Mouse (Mus musculus) megakaryocyte, embryonic 14.5 days (primary cell): ENCODE results near the gene Esyt3. TPM values are rescaled to one million over a fixed set of nuclear protein-coding genes. Genes with fewer than 3 reads are reported as not detected.

Experiments
- H3K27me3 ChIP-seq: replicated peaks from 2 replicates; pipeline ENCODE3; 2012; ENCODE audit warnings: inconsistent platforms
- H3K36me3 ChIP-seq: replicated peaks from 2 replicates; pipeline ENCODE3; 2012; ENCODE audit warnings: low read length, inconsistent platforms, mixed read lengths
- H3K4me1 ChIP-seq: 2 replicates; pipeline ENCODE4 v1.6.1; 2012; ENCODE audit warnings: inconsistent platforms
- H3K4me3 ChIP-seq: replicated peaks from 2 replicates; pipeline ENCODE3; 2012; ENCODE audit warnings: moderate library complexity, mild to moderate bottlenecking, inconsistent platforms
- H3K9me3 ChIP-seq: 2 replicates; pipeline ENCODE4 v1.6.1; 2012; ENCODE audit warnings: inconsistent platforms
- FLI1 ChIP-seq: IDR thresholded peaks from 2 replicates; pipeline ENCODE4 v1.6.1; 2012; ENCODE audit warnings: low read length, inconsistent platforms, mixed read lengths
- GATA1 ChIP-seq: IDR thresholded peaks from 3 replicates; pipeline ENCODE4 v1.6.1; 2012; ENCODE audit warnings: mixed read lengths, low read length, inconsistent platforms, borderline replicate concordance
- polyA plus RNA-seq: library from polyadenylated mRNA; stranded (reverse); fragments of >175 nt; gene quantifications from 2 replicates; pipeline ENCODE4 v1.2.3, GENCODE M21; 2012; ENCODE audit warnings: low replicate concordance; ENCODE audit not compliant: insufficient read depth

The Esyt3 gene
- polyA plus RNA-seq, 1 experiment, result not detected

- TF ChIP-seq FLI1 (no peak), GATA1 (no peak)
- peaks cover 78% of the 10 kb centered on the region for H3K27me3 ChIP-seq
Observed at GRCm38 (mm10) chr9:99326881-99327280, 31.5 kb downstream of the Esyt3 start.

GRCm38 (mm10) chr9:99325961-99326360, 32.4 kb downstream of the Esyt3 start:
- peaks cover 75% of the 10 kb centered on the region for H3K27me3 ChIP-seq
- no peaks in the 10 kb centered on the region for H3K9me3 ChIP-seq
- H3K4me1 ChIP-seq, result no peaks in the 10 kb centered on the region
- H3K4me3 ChIP-seq, result no peak overlapping the region
- TF ChIP-seq FLI1, result no peak
- no peak for TF ChIP-seq GATA1
- H3K36me3 ChIP-seq, result no peaks in the 10 kb centered on the region

More at GRCm38 (mm10) chr9:99326881-99327280, 31.5 kb downstream of the Esyt3 start:
- H3K4me1 ChIP-seq, result no peaks in the 10 kb centered on the region
- no peaks in the 10 kb centered on the region for H3K36me3 ChIP-seq
- no peak overlapping the region for H3K4me3 ChIP-seq
- H3K9me3 ChIP-seq, result no peaks in the 10 kb centered on the region

- Histone ChIP-seq H3K9me3 (no peaks in the 10 kb centered on the region), H3K4me1 (no peaks in the 10 kb centered on the region), H3K27me3 (peaks cover 70% of the 10 kb centered on the region), H3K4me3 (no peak overlapping the region), H3K36me3 (no peaks in the 10 kb centered on the region)
- TF ChIP-seq GATA1 (no peak), FLI1 (no peak)
Observed at GRCm38 (mm10) chr9:99325208-99325929, 33.0 kb downstream of the Esyt3 start.

- no peak overlapping the region for H3K4me3 ChIP-seq
- peaks cover 7% of the 10 kb centered on the region; the same call in 1 of the 2 replicates for H3K4me1 ChIP-seq
- TF ChIP-seq GATA1 (no peak), FLI1 (no peak)
- H3K36me3 ChIP-seq, result no peaks in the 10 kb centered on the region
- peaks cover 55% of the 10 kb centered on the region for H3K27me3 ChIP-seq
- no peaks in the 10 kb centered on the region for H3K9me3 ChIP-seq
Observed at GRCm38 (mm10) chr9:99320006-99320405, 38.4 kb downstream of the Esyt3 start.

- no peak for TF ChIP-seq FLI1
- TF ChIP-seq GATA1, result no peak
- peaks cover 53% of the 10 kb centered on the region for H3K27me3 ChIP-seq
- no peaks in the 10 kb centered on the region for H3K9me3 ChIP-seq
- no peak overlapping the region for H3K4me3 ChIP-seq
- no peaks in the 10 kb centered on the region for H3K36me3 ChIP-seq
- peaks cover 7% of the 10 kb centered on the region; the same call in 1 of the 2 replicates for H3K4me1 ChIP-seq
Observed at GRCm38 (mm10) chr9:99319343-99319951, 38.9 kb downstream of the Esyt3 start.

- Histone ChIP-seq H3K36me3 (peaks cover 97% of the 10 kb centered on the region), H3K4me3 (no peak overlapping the region), H3K27me3 (no peaks in the 10 kb centered on the region), H3K9me3 (no peaks in the 10 kb centered on the region), H3K4me1 (no peaks in the 10 kb centered on the region)
- TF ChIP-seq FLI1 (no peak), GATA1 (no peak)
Observed at GRCm38 (mm10) chr9:99306226-99306625, 52.1 kb downstream of the Esyt3 start.

- H3K4me3 ChIP-seq, result no peak overlapping the region
- TF ChIP-seq FLI1, result no peak
- no peak for TF ChIP-seq GATA1
- peaks cover 97% of the 10 kb centered on the region for H3K36me3 ChIP-seq
Observed at GRCm38 (mm10) chr9:99304296-99304695, 54.1 kb downstream of the Esyt3 start.

More at GRCm38 (mm10) chr9:99304296-99304695, 54.1 kb downstream of the Esyt3 start:
- Histone ChIP-seq H3K9me3 (no peaks in the 10 kb centered on the region), H3K27me3 (no peaks in the 10 kb centered on the region), H3K4me1 (no peaks in the 10 kb centered on the region)

Other genes starting within 250 kb of the Esyt3 start
- 0.82 and 1.8 TPM in 2 replicates for gene Pik3cb, start 217.9 kb downstream of the Esyt3 start, polyA plus RNA-seq
- gene Faiml, start 121.3 kb downstream of the Esyt3 start, polyA plus RNA-seq, result not detected in 2 replicates
- gene Cep70, start 115.2 kb downstream of the Esyt3 start, polyA plus RNA-seq, result 0.56 TPM in 1 of 2 replicates, not detected in the other
- 0.09 TPM in 1 of 2 replicates, not detected in the other for gene Mras, start 78.8 kb upstream of the Esyt3 start, polyA plus RNA-seq
- not detected in 2 replicates for gene Nme9, start 92.9 kb upstream of the Esyt3 start, polyA plus RNA-seq
- 1.1 TPM in 1 of 2 replicates, not detected in the other for gene Armc8, start 210.3 kb upstream of the Esyt3 start, polyA plus RNA-seq
- gene Dbr1, start 217.2 kb upstream of the Esyt3 start, polyA plus RNA-seq, result 12.1 and 13.5 TPM in 2 replicates